Comparison of ENCODE assay signal across 7 mouse cellular contexts in genomic region chr3:81924931-81925330, GRCm38 (mm10). TPM values are rescaled to one million over a fixed set of nuclear protein-coding genes. Genes with fewer than 3 reads are reported as not detected.
DNase-seq lines count a peak whose midpoint lies in the region; ATAC-seq and TF ChIP-seq lines count a peak whose summit lies in the region.

No protein-coding gene starts in this region.

- no peak overlapping the region for H3K4me3 ChIP-seq in liver, embryonic 14.5 days (ENCODE audit: insufficient read depth in 1 of 2, low read depth in 2 of 2, low read length in 2 of 2)
- H3K4me3 ChIP-seq in liver, embryonic 12.5 days, result no peak overlapping the region
- H3K4me3 ChIP-seq in lung, adult 2 months (replicated peaks; ENCODE audit: extremely low read depth, low read depth, low read length), result no peak overlapping the region

- no peak for ATAC-seq in liver, embryonic 14.5 days (ENCODE audit: insufficient read depth)
- ATAC-seq in liver, embryonic 12.5 days, result no peak

- no peaks in the 10 kb centered on the region for H3K9me3 ChIP-seq in liver, embryonic 14.5 days (ENCODE audit: control insufficient read depth, low read length)
- no peaks in the 10 kb centered on the region for H3K9me3 ChIP-seq in liver, embryonic 12.5 days (replicated peaks)

- no peak for TF ChIP-seq EP300 in liver, embryonic 14.5 days (IDR thresholded peaks at IDR 0.05; ENCODE audit: low read depth)

- H3K27ac ChIP-seq in liver, embryonic 14.5 days, result no peak overlapping the region
- H3K27ac ChIP-seq in liver, embryonic 12.5 days, result no peak overlapping the region

- WGBS in liver, embryonic 14.5 days (ENCODE audit: insufficient replicate concordance), result 2% methylated on average over 1 of the region's 1 CpGs
- 0% methylated on average over 1 of the region's 1 CpGs for WGBS in liver, embryonic 12.5 days (ENCODE audit: insufficient replicate concordance)
- 2% methylated on average over 1 of the region's 1 CpGs for WGBS in lung, adult 2 months

- no peak overlapping the region for H3K4me2 ChIP-seq in liver, embryonic 14.5 days (ENCODE audit: low read depth)
- no peak overlapping the region for H3K4me2 ChIP-seq in liver, embryonic 12.5 days

- peak in 2 of 3 experiments; percentile 10 to 13 for DNase-seq in liver, embryonic 14.5 days (ENCODE audit: low read depth in 3 of 3, low spot score in 3 of 3)
- peak; percentile 78 for DNase-seq in MN1 (ENCODE audit: low spot score)
- DNase-seq in cerebellum, adult 8-10 months, result peak; percentile 54
- DNase-seq in heart, postnatal 4 days, result peak; percentile 51
- DNase-seq in lung, adult 2 months, result no peak
- peak; percentile 29 for DNase-seq in skeletal muscle tissue, adult 2 months (ENCODE audit: low read depth, low spot score)

- H3K4me1 ChIP-seq in liver, embryonic 14.5 days (replicated peaks; ENCODE audit: control insufficient read depth in 2 of 2, insufficient read depth in 2 of 2, low read length in 1 of 2), result no peaks in the 10 kb centered on the region
- no peaks in the 10 kb centered on the region for H3K4me1 ChIP-seq in liver, embryonic 12.5 days
- H3K4me1 ChIP-seq in lung, adult 2 months (ENCODE audit: control insufficient read depth, insufficient read depth, low read length), result no peaks in the 10 kb centered on the region

- no peaks in the 10 kb centered on the region for H3K27me3 ChIP-seq in liver, embryonic 14.5 days (ENCODE audit: control insufficient read depth, insufficient read depth, low read length)
- no peaks in the 10 kb centered on the region for H3K27me3 ChIP-seq in liver, embryonic 12.5 days (replicated peaks)

- H3K9ac ChIP-seq in liver, embryonic 14.5 days (replicated peaks), result no peak overlapping the region
- no peak overlapping the region for H3K9ac ChIP-seq in liver, embryonic 12.5 days

- TF ChIP-seq CTCF in liver, embryonic 14.5 days (IDR thresholded peaks at IDR 0.05; ENCODE audit: low read depth), result peak; percentile 54
- TF ChIP-seq CTCF in lung, adult 2 months (IDR thresholded peaks at IDR 0.05; ENCODE audit: insufficient read depth, low read length), result peak; percentile 27; the same call in 1 of the 2 replicates

- H3K36me3 ChIP-seq in liver, embryonic 14.5 days (replicated peaks; ENCODE audit: control insufficient read depth, insufficient read depth, low read depth), result no peaks in the 10 kb centered on the region
- no peaks in the 10 kb centered on the region for H3K36me3 ChIP-seq in liver, embryonic 12.5 days

- TF ChIP-seq POLR2A in lung, adult 2 months (IDR thresholded peaks at IDR 0.05; ENCODE audit: borderline replicate concordance, extremely low read depth, low read depth, low read length), result no peak

RNA-seq across cellular contexts. Expression of gene Ctso, which starts 7.5 kb away (rescaled TPM):
- polyA plus RNA-seq in liver, embryonic 14.5 days (2012; rRNA removed), result 1.7 and 2.5 TPM in 2 replicates
- polyA plus RNA-seq in liver, embryonic 14.5 days (2014; fragmentation: Nextera tagmentation; extraction: Ambion mirVana), result 4.7 and 5.1 TPM in 2 replicates
- 5.1 and 5.6 TPM in 2 replicates for polyA plus RNA-seq in liver, embryonic 12.5 days (2016; fragmentation: Nextera tagmentation; extraction: Ambion mirVana)
- 1 to 10 TPM; 7.6 to 8.3 TPM for total RNA-seq in heart, postnatal 4 days (2021)
- 9.5 and 16.7 TPM in 2 replicates for polyA plus RNA-seq in lung, adult 2 months (2012; rRNA removed)

RNA-seq across cellular contexts. Expression of gene Tdo2, which starts 51.1 kb away (rescaled TPM):
- polyA plus RNA-seq in liver, embryonic 14.5 days (2012; rRNA removed), result 0.02 TPM in 1 of 2 replicates, not detected in the other
- 0.17 and 0.18 TPM in 2 replicates for polyA plus RNA-seq in liver, embryonic 14.5 days (2014; fragmentation: Nextera tagmentation; extraction: Ambion mirVana)
- polyA plus RNA-seq in liver, embryonic 12.5 days (2016; fragmentation: Nextera tagmentation; extraction: Ambion mirVana), result 0.12 and 0.17 TPM in 2 replicates
- not detected for total RNA-seq in heart, postnatal 4 days (2021)
- polyA plus RNA-seq in lung, adult 2 months (2012; rRNA removed), result 0.52 and 0.60 TPM in 2 replicates

RNA-seq across cellular contexts. Expression of gene Asic5, which starts 57.2 kb away (rescaled TPM):
- polyA plus RNA-seq in liver, embryonic 14.5 days (2012; rRNA removed), result not detected in 2 replicates
- not detected in 2 replicates for polyA plus RNA-seq in liver, embryonic 14.5 days (2014; fragmentation: Nextera tagmentation; extraction: Ambion mirVana)
- polyA plus RNA-seq in liver, embryonic 12.5 days (2016; fragmentation: Nextera tagmentation; extraction: Ambion mirVana), result not detected in 2 replicates
- not detected for total RNA-seq in heart, postnatal 4 days (2021)
- polyA plus RNA-seq in lung, adult 2 months (2012; rRNA removed), result not detected in 2 replicates
